Mouse (Mus musculus): ENCODE results near the gene Nxf2. TPM values are rescaled to one million over a fixed set of nuclear protein-coding genes. Genes with fewer than 3 reads are reported as not detected.
A peak's percentile ranks its signal among the peaks of the same experiment; 100 is the strongest.
"Not testable (repeated sequence)": the region's sequence is repeated elsewhere in the genome, so short reads cannot be mapped to it uniquely, and the experiment has no call there.

Nxf2 gene
- polyA plus RNA-seq, 1 experiment from 2014 or later, result 0.19 TPM

DNA sequence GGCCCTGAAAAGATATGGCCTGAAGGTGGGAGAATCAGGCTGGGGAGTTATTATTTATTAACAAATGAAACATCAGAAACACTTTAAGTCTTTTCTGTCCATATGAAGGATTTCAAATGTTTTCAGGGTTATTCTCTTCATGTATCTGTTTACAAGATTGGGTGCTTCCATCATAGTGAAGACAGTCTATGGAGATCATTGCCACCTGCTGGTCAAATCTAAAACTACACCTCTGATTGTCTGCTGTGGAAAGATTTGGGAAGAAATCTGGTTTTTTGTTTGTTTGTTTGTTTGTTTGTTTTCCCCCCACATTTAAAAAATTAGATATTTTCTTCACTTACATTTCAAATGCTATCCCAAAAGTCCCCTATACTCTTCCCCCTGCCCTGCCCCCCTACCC is 39.5 kb downstream of the Nxf2 start:
- ATAC-seq (ENCODE audit: insufficient read depth, low FRiP score, low TSS enrichment) (no peak), DNase-seq (ENCODE audit: low spot score) (peak; percentile 23)
- H3K4me3 ChIP-seq (ENCODE audit: low read depth, low read length), result no peak overlapping the region
- no peaks in the 10 kb centered on the region for H3K9me3 ChIP-seq (ENCODE audit: control insufficient read depth, low read length)
- H3K9ac ChIP-seq (ENCODE audit: low read length), result no peak overlapping the region
- no peak overlapping the region for H3K4me2 ChIP-seq (ENCODE audit: low read depth)
- no peaks in the 10 kb centered on the region for H3K27me3 ChIP-seq (ENCODE audit: control insufficient read depth, insufficient read depth, low read length)
- no peak overlapping the region for H3K27ac ChIP-seq (ENCODE audit: low read depth, low read length)
- H3K4me1 ChIP-seq (ENCODE audit: control insufficient read depth, insufficient read depth, low read length), result no peaks in the 10 kb centered on the region
- no peaks in the 10 kb centered on the region for H3K36me3 ChIP-seq (ENCODE audit: control insufficient read depth, insufficient read depth, low read length)

DNA sequence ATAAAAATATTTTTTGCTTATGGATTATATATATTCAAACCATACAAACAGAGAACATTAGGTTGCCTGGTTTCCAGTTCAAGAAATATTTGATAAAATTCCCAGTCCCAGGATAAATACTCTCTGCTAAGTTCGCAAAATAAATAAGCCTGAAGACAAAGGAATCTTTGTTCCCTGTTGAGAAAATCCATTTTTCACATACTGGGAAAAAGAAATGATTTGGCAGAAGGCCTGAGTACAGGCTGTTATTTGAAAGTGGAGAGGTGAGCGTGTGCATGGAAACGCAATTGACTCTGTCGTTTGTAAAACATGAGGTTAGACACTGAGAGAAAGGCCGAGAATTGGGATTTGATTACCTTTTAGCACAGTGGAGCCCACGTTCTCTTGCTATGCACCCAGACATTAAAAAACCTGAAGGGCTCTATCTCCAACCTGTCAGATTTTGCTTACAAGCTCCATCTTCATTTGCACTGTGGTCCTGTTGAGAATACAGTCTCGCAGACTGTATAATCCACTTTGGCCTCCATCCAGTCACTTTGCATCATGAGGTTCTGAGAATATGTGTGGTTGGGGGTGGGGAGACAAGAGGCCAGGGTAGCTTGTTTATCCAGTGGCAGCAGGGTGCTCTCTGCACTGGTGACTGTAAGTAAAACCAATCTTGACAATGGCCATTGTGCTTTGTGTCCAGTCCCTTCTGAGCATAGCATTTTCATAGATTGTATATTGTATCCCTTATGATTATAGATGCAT is 40.7 kb downstream of the Nxf2 start:
- WGBS, result 71% methylated on average over 7 of the region's 7 CpGs
- H3K9ac ChIP-seq (ENCODE audit: low read length), result no peak overlapping the region
- H3K4me1 ChIP-seq (ENCODE audit: control insufficient read depth, insufficient read depth, low read length), result no peaks in the 10 kb centered on the region
- no peak overlapping the region for H3K4me2 ChIP-seq (ENCODE audit: low read depth)
- no peak overlapping the region for H3K4me3 ChIP-seq (ENCODE audit: low read depth, low read length)
- H3K9me3 ChIP-seq (ENCODE audit: control insufficient read depth, low read length), result no peaks in the 10 kb centered on the region
- H3K27me3 ChIP-seq (ENCODE audit: control insufficient read depth, insufficient read depth, low read length), result no peaks in the 10 kb centered on the region
- ATAC-seq (ENCODE audit: insufficient read depth, low FRiP score, low TSS enrichment) (no peak), DNase-seq (ENCODE audit: low spot score) (no peak)
- H3K36me3 ChIP-seq (ENCODE audit: control insufficient read depth, insufficient read depth, low read length), result no peaks in the 10 kb centered on the region
- no peak overlapping the region for H3K27ac ChIP-seq (ENCODE audit: low read depth, low read length)

DNA sequence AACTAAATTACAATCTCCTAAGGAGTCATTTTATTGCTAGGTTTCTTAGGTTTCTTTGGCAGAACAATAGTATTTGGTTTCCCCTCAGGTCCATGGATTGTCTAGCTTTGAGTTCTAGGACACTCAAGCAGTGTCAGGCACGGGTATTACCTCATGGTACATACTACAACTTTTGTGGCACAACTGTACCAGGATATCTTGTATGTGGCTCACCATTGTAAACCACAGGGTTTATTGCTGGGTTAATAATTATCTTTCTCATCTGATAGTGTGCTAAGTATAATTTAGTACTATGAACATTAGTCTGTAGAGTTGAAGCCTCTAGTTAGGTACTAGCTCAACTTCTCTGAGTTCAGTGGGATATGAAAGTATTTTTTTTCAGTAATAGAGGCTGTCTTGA is 45.3 kb downstream of the Nxf2 start:
- no peaks in the 10 kb centered on the region for H3K4me1 ChIP-seq (ENCODE audit: control insufficient read depth, insufficient read depth, low read length)
- 59% methylated on average over 1 of the region's 1 CpGs for WGBS
- no peaks in the 10 kb centered on the region for H3K36me3 ChIP-seq (ENCODE audit: control insufficient read depth, insufficient read depth, low read length)
- DNase-seq (ENCODE audit: low spot score) (no peak), ATAC-seq (ENCODE audit: insufficient read depth, low FRiP score, low TSS enrichment) (no peak)
- H3K9ac ChIP-seq (ENCODE audit: low read length), result no peak overlapping the region
- H3K4me3 ChIP-seq (ENCODE audit: low read depth, low read length), result no peak overlapping the region
- H3K4me2 ChIP-seq (ENCODE audit: low read depth), result no peak overlapping the region
- no peaks in the 10 kb centered on the region for H3K27me3 ChIP-seq (ENCODE audit: control insufficient read depth, insufficient read depth, low read length)
- H3K27ac ChIP-seq (ENCODE audit: low read depth, low read length), result no peak overlapping the region
- H3K9me3 ChIP-seq (ENCODE audit: control insufficient read depth, low read length), result no peaks in the 10 kb centered on the region

DNA sequence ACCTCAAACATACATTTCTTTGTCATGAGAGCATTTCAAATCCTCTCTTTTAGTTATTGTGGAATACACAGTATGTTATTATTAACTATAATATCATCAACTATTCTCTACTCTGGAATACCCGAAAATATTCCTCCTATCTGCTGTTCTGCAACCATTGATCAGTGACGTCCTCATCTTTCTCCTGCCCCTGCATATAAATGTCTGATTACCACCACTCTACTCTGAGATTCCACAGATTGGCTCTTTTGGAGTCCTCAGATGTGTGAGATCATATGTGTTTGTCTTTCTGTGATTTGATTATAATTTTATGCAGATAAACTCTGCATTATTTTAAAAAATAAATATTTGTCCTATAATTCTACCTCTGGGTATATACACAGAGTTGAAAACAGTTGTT is 48.8 kb downstream of the Nxf2 start:
- Histone ChIP-seq H3K4me2 (ENCODE audit: low read depth) (no peak overlapping the region), H3K4me3 (ENCODE audit: low read depth, low read length) (no peak overlapping the region), H3K27ac (ENCODE audit: low read depth, low read length) (no peak overlapping the region), H3K27me3 (ENCODE audit: control insufficient read depth, insufficient read depth, low read length) (no peaks in the 10 kb centered on the region), H3K4me1 (ENCODE audit: control insufficient read depth, insufficient read depth, low read length) (no peaks in the 10 kb centered on the region), H3K36me3 (ENCODE audit: control insufficient read depth, insufficient read depth, low read length) (no peaks in the 10 kb centered on the region), H3K9me3 (ENCODE audit: control insufficient read depth, low read length) (no peaks in the 10 kb centered on the region), H3K9ac (ENCODE audit: low read length) (no peak overlapping the region)
- 70% methylated on average over 2 of the region's 2 CpGs for WGBS
- no peak for ATAC-seq (ENCODE audit: insufficient read depth, low FRiP score, low TSS enrichment)
- DNase-seq (ENCODE audit: low spot score), result no peak

DNA sequence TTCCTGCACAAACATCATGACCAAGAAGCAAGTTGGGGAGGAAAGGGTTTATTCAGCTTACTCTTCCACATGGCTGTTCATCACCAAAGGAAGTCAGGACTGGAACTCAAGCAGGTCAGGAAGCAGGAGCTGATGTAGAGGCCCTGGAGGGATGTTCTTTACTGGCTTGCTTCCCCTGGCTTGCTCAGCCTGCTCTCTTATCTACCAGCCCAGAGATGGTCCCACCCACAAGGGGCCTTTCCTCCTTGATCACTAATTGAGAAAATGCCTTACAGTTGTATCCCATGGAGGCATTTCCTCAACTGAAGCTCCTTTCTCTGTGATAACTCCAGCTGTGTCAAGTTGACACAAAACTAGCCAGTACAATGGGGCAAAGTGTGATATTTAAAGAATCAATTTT is 49.2 kb downstream of the Nxf2 start:
- H3K4me1 ChIP-seq (ENCODE audit: control insufficient read depth, insufficient read depth, low read length); H3K4me2 ChIP-seq (ENCODE audit: low read depth); H3K9ac ChIP-seq (ENCODE audit: low read length); H3K36me3 ChIP-seq (ENCODE audit: control insufficient read depth, insufficient read depth, low read length); DNase-seq (ENCODE audit: low spot score); H3K27ac ChIP-seq (ENCODE audit: low read depth, low read length); H3K27me3 ChIP-seq (ENCODE audit: control insufficient read depth, insufficient read depth, low read length); ATAC-seq (ENCODE audit: insufficient read depth, low FRiP score, low TSS enrichment); H3K9me3 ChIP-seq (ENCODE audit: control insufficient read depth, low read length); H3K4me3 ChIP-seq (ENCODE audit: low read depth, low read length): not testable (repeated sequence)

DNA sequence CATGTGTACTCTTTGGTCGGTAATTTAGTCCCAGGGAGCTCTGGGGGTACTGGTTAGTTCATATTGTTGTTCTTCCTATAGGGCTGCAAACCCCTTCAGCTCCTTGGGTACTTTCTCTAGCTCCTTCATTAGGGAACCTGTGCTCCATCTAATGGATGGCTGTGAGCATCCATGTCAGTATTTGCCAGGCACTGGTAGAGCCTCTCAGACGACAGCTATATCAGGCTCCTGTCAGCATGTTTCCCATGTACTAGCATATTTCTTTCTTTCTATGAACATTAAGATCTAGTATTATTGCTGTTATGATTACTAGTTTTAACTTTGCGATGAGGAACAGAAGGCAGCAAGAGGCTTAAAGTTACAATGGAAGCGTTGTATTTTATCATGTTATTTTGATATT is 49.7 kb downstream of the Nxf2 start:
- no peak overlapping the region for H3K4me3 ChIP-seq (ENCODE audit: low read depth, low read length)
- H3K27me3 ChIP-seq (ENCODE audit: control insufficient read depth, insufficient read depth, low read length), result no peaks in the 10 kb centered on the region
- H3K9me3 ChIP-seq (ENCODE audit: control insufficient read depth, low read length), result no peaks in the 10 kb centered on the region
- ATAC-seq (ENCODE audit: insufficient read depth, low FRiP score, low TSS enrichment) (no peak), DNase-seq (ENCODE audit: low spot score) (no peak)
- no peaks in the 10 kb centered on the region for H3K36me3 ChIP-seq (ENCODE audit: control insufficient read depth, insufficient read depth, low read length)
- H3K4me1 ChIP-seq (ENCODE audit: control insufficient read depth, insufficient read depth, low read length), result no peaks in the 10 kb centered on the region
- WGBS, result 73% methylated on average over 4 of the region's 4 CpGs
- no peak overlapping the region for H3K9ac ChIP-seq (ENCODE audit: low read length)
- H3K4me2 ChIP-seq (ENCODE audit: low read depth), result no peak overlapping the region
- no peak overlapping the region for H3K27ac ChIP-seq (ENCODE audit: low read depth, low read length)

DNA sequence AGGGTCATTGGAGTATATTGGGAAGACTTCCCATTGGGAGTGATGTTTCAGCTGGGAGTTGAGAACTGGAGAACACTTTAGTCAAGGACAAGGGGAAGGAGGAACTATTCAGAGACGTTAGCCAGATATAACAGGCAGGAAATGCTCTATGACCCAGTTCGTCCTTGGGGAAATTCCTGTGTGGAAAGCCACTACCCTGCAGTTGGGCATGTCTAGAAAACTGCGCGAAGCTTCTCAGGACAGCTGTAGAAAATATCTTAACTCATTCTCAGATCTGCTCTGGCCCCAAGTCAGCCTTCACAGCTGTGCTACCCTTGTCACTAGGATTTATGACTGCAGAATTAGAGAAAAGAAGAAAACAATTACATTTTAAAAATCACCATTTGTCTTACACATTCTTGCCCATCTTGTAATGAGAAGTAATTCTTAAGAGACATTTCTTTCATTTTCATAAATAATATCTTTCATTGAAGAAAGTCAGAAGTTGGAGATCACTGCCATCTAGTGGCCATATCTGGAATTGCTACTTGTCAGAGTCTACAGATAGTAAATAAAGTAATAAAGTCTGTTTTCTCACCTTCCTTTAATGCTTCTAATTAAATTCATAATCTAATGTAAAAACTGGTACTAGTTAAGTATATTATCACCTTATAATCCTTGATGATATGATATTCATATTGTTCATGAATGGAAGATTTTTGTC is 51.2 kb downstream of the Nxf2 start:
- Histone ChIP-seq H3K27me3 (ENCODE audit: control insufficient read depth, insufficient read depth, low read length) (no peaks in the 10 kb centered on the region), H3K36me3 (ENCODE audit: control insufficient read depth, insufficient read depth, low read length) (no peaks in the 10 kb centered on the region), H3K4me1 (ENCODE audit: control insufficient read depth, insufficient read depth, low read length) (no peaks in the 10 kb centered on the region), H3K27ac (ENCODE audit: low read depth, low read length) (no peak overlapping the region), H3K4me3 (ENCODE audit: low read depth, low read length) (no peak overlapping the region), H3K9me3 (ENCODE audit: control insufficient read depth, low read length) (no peaks in the 10 kb centered on the region), H3K4me2 (ENCODE audit: low read depth) (no peak overlapping the region), H3K9ac (ENCODE audit: low read length) (no peak overlapping the region)
- ATAC-seq (ENCODE audit: insufficient read depth, low FRiP score, low TSS enrichment), result no peak
- no peak for DNase-seq (ENCODE audit: low spot score)
- WGBS, result 41% methylated on average over 4 of the region's 4 CpGs

DNA sequence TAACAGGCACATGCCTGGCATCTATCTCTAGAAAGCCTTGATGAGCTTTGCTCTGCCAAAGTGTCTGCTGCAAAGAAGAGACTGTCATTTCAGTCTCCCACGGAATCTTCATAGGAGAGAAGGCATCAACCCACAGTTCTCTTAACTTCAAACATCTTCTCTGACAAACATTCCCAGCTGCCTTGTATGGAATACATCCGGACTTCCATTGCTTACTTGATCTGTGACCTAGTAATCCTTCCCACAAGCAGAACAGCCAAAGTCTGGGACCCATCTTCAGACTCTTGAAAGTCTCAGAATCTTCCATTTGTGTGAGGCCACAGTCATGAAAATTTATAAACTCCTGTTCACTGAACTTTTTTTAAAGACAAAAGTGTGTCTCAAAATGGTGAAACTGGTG is 51.7 kb downstream of the Nxf2 start:
- no peak overlapping the region for H3K27ac ChIP-seq (ENCODE audit: low read depth, low read length)
- H3K9ac ChIP-seq (ENCODE audit: low read length), result no peak overlapping the region
- H3K27me3 ChIP-seq (ENCODE audit: control insufficient read depth, insufficient read depth, low read length), result no peaks in the 10 kb centered on the region
- H3K36me3 ChIP-seq (ENCODE audit: control insufficient read depth, insufficient read depth, low read length), result no peaks in the 10 kb centered on the region
- ATAC-seq (ENCODE audit: insufficient read depth, low FRiP score, low TSS enrichment), result no peak
- H3K4me3 ChIP-seq (ENCODE audit: low read depth, low read length), result no peak overlapping the region
- H3K4me2 ChIP-seq (ENCODE audit: low read depth), result no peak overlapping the region
- H3K4me1 ChIP-seq (ENCODE audit: control insufficient read depth, insufficient read depth, low read length), result no peaks in the 10 kb centered on the region
- no peaks in the 10 kb centered on the region for H3K9me3 ChIP-seq (ENCODE audit: control insufficient read depth, low read length)
- WGBS, result 64% methylated on average over 2 of the region's 2 CpGs
- no peak for DNase-seq (ENCODE audit: low spot score)

DNA sequence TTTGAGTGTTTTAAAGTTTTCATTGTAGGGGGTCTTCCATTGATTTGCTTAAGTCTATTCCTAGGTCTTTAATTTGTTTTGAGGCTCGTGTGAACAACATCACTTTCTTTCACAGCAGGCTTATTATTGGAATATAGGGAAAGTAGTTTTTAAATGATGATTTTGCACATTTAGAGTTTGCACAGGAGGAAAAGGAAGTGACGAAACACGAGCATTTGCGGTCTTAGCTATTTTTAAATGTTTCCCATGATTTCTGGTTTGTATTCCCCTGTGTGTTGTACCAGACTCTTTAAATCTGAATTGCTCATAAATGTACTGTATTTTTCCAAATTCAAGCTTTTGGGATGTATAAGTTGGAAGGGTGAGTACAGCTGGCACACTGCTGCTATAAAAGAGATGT is 54.2 kb downstream of the Nxf2 start:
- H3K27me3 ChIP-seq (ENCODE audit: control insufficient read depth, insufficient read depth, low read length), result no peaks in the 10 kb centered on the region
- no peak overlapping the region for H3K4me3 ChIP-seq (ENCODE audit: low read depth, low read length)
- H3K4me1 ChIP-seq (ENCODE audit: control insufficient read depth, insufficient read depth, low read length), result no peaks in the 10 kb centered on the region
- DNase-seq (ENCODE audit: low spot score) (no peak), ATAC-seq (ENCODE audit: insufficient read depth, low FRiP score, low TSS enrichment) (no peak)
- H3K9me3 ChIP-seq (ENCODE audit: control insufficient read depth, low read length), result no peaks in the 10 kb centered on the region
- no peak overlapping the region for H3K4me2 ChIP-seq (ENCODE audit: low read depth)
- no peak overlapping the region for H3K9ac ChIP-seq (ENCODE audit: low read length)
- H3K36me3 ChIP-seq (ENCODE audit: control insufficient read depth, insufficient read depth, low read length), result no peaks in the 10 kb centered on the region
- no peak overlapping the region for H3K27ac ChIP-seq (ENCODE audit: low read depth, low read length)
- WGBS, result 80% methylated on average over 4 of the region's 4 CpGs

Data from neural tube, embryonic 11.5 days (tissue).